Mouse (Mus musculus) right cerebral cortex, postnatal 10 days (tissue): ENCODE data around the gene Pole4.

ENCODE experiments used
- DNase-seq, 2 experiments: peaks; one replicate each; pipeline ENCODE4 v3.0.0; 2021; ENCODE audit warnings: low spot score in 2 of 2

Gene Pole4

GRCm38 (mm10) chr6:82705221-82705620 lies at the start of gene Pole4:
Pole4 (minus strand) TSS chr6:82705365.
- DNase-seq: no peak

GRCm38 (mm10) chr6:82754769-82755168 lies 49.6 kb upstream of the Pole4 start:
- DNase-seq: no peak

- DNase-seq: no peak
Measured at GRCm38 (mm10) chr6:82753638-82754361, 48.6 kb upstream of the Pole4 start.

- DNase-seq: no peak
Measured at GRCm38 (mm10) chr6:82753061-82753460, 47.9 kb upstream of the Pole4 start.

GRCm38 (mm10) chr6:82751791-82752190 lies 46.6 kb upstream of the Pole4 start:
- DNase-seq: no peak

GRCm38 (mm10) chr6:82751031-82751430 lies 45.9 kb upstream of the Pole4 start:
- peak; percentile 47 to 52 for DNase-seq

GRCm38 (mm10) chr6:82750063-82750462 lies 44.9 kb upstream of the Pole4 start:
- DNase-seq: no peak

- DNase-seq: no peak
Measured at GRCm38 (mm10) chr6:82748106-82748672, 43.0 kb upstream of the Pole4 start.

GRCm38 (mm10) chr6:82747085-82747484 lies 41.9 kb upstream of the Pole4 start:
- DNase-seq: no peak

GRCm38 (mm10) chr6:82744553-82744952 lies 39.4 kb upstream of the Pole4 start:
- no peak for DNase-seq

GRCm38 (mm10) chr6:82741518-82741880 lies 36.3 kb upstream of the Pole4 start:
- DNase-seq: no peak

- no peak for DNase-seq
Measured at GRCm38 (mm10) chr6:82740868-82741517, 35.8 kb upstream of the Pole4 start.

GRCm38 (mm10) chr6:82740269-82740668 lies 35.1 kb upstream of the Pole4 start:
- DNase-seq: peak; percentile 53 to 56

- no peak for DNase-seq
Measured at GRCm38 (mm10) chr6:82737634-82738540, 32.7 kb upstream of the Pole4 start.

GRCm38 (mm10) chr6:82736626-82737600 lies 31.7 kb upstream of the Pole4 start:
- no peak for DNase-seq

GRCm38 (mm10) chr6:82735347-82735746 lies 30.2 kb upstream of the Pole4 start:
- DNase-seq: peak; percentile 48 to 65

GRCm38 (mm10) chr6:82728635-82729034 lies 23.5 kb upstream of the Pole4 start:
- DNase-seq: no peak

- no peak for DNase-seq
Measured at GRCm38 (mm10) chr6:82727206-82727605, 22.0 kb upstream of the Pole4 start.

GRCm38 (mm10) chr6:82723321-82723720 lies 18.2 kb upstream of the Pole4 start:
- DNase-seq: no peak

- DNase-seq: no peak
Measured at GRCm38 (mm10) chr6:82716126-82716525, 11.0 kb upstream of the Pole4 start.

- no peak for DNase-seq
Measured at GRCm38 (mm10) chr6:82715653-82716052, 10.5 kb upstream of the Pole4 start.
